Mouse (Mus musculus) T-cell, adult 2 months (primary cell): Measurements from ENCODE around the gene Gm49333.

ENCODE experiments used
- DNase-seq: peaks from one replicate; pipeline ENCODE4 v3.0.0; 2022; ENCODE audit warnings: low spot score

Gm49333 gene

DNA sequence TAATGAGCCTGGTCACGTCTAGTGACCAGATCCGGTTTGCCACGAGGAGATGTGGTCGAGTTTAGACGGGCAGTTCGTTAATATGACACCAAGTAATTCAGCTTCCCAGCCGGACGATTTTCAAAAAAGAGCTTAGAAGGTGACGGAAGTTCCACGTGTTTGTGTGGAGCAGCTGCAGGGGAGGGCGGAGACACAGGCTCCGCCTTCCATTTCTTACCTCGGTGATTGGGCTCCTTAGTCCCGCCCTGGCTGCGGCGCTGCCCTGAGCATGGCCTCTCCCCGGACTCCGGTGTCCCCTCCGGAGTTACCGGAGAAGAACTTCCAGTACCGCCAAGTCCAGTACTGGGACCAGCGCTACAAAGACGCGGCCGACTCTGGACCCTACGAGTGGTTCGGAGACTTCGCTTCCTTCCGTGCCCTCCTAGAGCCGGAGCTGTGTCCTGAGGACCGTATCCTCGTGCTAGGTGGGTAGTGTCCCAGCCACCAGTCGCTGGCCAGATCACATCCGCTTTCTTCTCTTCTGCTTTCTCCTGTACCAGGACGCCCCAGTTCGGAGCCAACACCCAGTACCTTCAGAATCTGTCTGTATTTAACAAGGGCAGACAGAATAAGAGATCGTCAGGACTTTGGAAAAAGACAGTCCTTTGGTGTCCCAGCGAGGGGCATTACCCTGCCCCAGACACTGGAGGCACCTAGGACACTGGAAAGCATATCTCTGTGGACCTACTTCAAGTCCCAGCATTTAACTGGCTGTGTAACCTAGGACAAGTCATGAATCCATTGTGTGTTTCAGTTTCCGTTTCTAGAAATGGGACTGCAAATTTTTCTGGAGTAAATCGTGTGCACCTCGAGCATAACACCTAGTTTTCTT, at the start of gene Gm49333, which contains the start of the genes Eef1akmt4 and Alg3:
Gene Gm49333 (plus strand): TSS at position 254 of the 871 bp plus-strand sequence.
Gene Eef1akmt4 (plus strand): TSS at position 237 of the 871 bp plus-strand sequence.
Gene Alg3 (minus strand): TSS at position 379 of the 871 bp plus-strand sequence.
- peak; percentile 87 for DNase-seq

DNA sequence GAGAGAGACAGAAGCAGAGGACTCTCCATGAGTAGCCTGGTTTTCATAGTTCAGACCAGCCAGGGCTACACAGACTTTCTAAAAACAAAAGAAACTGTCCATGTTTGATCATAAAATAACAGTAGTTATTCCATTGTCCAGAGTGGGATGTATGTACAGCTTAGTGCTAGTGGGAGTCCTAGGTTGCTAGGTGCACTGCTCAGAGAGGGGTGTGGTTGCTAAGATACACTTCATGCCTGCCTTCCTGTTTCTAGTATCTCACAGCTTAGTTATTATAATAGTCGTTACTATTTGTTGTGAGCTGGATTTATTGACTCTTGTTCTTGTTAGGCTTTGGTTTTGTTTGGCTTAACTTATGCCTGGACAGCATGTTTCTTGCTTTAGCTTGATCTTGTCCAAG, 46.3 kb upstream of the Gm49333 start:
- DNase-seq: no peak

DNA sequence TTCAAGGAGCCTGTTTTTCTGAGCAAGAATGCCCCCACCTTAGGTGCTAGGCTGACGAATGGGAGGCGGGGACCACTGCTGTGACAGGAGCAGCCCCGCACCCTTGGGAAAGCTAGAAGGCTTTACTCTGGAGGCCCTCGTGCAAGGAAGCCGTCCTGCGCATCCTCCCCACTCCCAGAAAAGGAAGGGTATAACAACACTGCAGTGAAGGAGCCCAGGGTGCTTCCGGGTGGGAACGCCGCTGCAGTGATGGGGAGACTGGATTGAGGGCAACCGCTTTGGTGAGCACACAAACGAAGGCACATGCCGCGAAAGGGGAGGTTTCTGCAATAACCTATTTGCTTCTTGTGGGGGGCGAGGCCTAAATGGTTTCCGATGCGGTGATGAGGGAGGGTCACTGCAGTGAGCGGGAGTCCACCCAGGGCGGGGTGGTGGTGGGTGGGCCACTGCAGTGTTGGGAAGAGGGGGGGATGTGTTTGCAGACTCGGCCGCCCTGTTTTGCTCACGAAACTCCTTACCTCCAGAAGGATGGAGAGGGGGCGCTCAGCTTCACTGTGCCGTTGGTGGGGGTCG, 22.0 kb upstream of the Gm49333 start, which contains the start of gene Vwa5b2:
Gene Vwa5b2 (plus strand): TSS at position 106 of the 573 bp plus-strand sequence.
- DNase-seq: no peak

DNA sequence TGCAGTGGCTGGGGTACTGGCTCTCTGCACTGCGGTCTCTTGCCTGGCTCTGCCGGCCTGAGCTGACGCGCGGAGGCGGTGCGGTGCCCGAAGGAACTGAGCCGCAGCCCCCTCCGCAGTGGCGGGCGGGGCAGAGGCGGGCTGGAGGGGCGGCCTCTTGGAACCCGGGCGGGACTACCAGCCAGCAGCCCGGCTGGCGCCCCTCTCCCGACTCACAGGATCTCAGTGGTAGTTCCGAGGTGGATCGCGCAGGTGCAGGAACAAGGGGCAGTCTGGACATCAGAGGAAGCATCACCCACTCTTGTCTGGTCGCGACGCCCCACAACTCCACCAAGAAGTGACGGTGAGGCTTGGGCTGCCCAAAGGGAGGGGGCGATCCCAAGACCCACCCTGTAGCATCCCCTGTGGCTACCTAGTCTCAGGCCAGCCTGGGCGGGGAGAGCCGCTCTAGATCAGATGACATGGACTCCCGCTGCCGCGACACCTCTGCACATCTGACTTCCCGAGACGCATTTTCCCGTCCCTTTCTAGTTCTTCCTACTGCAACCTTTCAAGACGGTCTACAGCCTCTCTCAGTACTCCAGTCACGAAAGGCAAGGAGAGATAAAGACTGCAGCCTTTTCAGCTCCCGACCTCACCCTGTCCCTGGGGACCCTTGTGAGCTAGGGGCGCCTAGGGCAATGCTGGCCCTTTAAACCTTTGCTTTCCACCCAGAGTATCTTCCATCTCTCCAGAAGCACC, 21.3 kb upstream of the Gm49333 start:
- DNase-seq: no peak

DNA sequence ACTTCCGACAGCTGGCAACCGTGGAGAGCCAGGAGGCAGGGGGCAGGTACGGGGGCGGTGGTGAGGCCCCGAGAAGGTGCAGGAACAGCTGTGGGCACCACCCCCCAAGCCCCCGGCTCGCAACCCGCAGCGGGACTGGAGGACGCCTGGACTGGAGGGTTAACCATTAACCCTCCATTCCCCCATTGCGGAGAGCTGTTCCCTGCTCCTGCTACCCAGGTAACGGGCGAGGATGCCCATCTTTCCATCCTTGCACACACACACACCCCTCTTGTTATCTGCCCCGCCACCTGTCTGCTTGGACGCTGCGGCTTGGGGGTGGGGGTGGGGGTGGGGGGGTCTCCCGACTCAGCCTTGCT, 20.8 kb upstream of the Gm49333 start:
- no peak for DNase-seq

DNA sequence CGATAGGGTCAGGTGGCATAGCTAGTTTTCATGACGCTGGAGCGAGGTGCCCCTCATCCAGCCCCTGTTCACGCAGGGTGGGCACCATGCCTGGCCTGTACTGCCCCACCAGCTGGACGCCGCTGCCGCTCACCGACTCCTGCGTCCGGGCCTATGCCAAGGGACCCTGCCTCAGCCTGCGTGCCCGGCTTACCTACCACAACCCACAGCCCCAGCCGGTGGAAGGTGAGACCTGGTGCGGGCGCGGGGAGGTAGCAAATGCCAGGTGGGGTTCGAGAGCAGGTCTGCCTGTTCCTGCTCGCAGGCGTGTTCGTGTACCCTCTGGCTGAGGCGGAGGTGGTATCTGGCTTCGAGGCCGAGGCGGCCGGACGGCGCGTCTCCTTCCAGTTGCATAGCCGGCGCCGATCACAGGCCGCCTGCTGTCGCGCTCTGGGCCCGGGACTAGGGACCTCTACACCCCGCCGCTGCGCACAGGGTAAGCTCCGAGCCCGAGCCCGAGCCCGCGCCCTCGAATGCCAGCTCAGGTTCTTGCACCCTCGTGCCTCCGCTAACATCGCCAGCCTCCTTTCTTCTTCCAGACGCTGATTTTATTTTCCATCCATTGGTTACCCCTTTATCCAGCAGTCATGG, 20.2 kb upstream of the Gm49333 start:
- no peak for DNase-seq

DNA sequence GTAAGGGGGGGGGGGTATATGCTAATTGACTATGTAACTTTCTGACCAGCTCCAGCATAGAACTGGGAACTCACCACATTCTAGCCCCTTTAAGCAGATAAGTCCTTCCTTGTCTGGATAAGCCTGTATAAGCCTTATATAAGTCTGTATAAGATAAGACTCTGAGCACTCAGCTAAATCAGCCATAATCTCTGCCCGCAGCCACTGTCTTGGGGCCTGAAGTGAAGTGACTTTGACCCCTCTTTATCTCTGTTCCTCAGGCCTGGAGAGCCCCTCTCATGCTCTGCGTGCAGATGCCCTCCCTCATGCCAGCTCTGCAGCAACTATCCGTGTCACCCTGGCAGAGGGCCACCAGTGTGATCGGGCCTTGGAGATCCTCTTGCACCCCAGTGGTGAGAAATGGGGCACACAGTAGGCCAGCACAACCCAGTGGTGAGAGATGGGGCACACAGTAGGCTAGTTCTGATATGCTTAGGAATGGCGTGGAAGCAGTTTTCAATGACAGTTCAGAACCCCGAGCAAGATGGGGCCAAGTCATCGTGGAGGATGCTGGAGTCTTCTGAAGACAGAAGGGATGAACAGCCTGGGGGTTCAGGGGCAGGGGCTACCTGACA, 16.2 kb upstream of the Gm49333 start:
- DNase-seq: no peak

DNA sequence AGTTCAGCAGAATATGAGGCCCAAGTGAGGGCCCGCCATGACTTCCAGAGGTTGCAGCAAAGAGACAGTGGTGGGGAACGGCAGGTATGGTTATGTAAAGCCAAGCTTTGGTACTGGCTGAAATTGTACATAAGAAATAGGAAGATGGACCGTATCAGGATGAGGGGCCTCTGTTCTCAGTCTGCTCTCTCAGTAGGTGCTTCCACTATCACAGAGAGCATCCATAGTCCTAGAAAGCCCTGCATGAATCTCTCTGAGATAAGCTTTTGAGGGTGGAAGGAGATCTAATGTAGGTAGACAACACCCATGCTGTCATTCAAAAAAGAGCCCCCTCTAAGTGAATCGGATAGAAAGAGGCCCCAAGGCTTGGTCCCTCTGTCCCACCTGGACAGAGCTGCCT, 15.7 kb upstream of the Gm49333 start:
- DNase-seq: no peak

DNA sequence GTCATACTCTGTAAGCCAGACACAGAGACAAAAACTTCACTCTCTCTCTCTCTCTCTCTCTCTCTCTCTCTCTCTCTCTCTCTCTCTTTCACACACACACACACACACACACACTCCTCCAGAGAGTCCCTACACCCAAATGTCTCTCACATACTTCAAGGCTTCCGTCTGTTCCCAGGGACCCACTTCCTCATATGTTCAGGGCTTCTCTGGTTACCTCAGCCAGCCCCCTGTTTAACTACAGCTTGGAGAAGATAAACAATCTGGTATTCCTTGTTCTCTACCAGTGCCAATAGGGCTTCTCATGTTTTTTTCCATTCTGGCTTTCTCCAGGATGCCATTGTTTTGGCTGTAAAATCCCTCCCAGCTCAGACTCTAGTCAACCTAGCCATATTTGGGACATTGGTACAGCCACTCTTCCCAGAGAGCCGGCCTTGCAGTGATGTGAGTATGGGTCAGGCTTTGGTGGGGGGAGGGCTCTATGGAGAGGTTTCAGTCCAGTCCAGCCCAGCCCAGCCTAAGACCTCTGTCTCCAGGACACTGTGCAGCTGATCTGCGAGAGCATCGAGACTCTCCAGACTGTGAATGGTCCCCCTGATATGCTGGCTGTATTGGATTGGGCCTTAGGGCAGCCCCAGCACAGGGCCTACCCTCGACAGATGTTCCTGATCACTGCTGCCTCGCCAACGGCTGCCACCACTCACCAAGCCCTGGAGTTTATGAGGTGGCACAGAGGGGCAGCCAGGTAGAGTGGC, 14.5 kb upstream of the Gm49333 start:
- no peak for DNase-seq

DNA sequence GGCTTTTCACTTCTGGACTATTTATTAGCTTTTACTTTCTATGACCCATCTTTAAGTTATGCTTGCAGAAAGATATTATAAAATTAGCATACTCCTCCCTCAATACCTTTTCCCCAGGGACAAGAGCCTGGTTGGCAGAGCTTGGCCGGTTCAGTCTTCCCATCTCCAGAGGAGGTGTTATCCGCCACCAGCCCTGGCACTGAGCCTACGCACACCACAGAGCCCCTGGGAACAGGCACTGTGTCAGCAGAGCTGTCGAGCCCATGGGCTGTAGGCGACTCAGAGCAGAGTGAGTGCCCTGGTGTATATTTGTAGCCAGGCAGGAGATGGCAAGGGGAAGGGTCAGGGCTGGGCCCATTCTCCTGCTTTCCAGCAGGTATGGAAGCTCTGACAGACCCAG, 10.9 kb upstream of the Gm49333 start:
- DNase-seq: no peak

DNA sequence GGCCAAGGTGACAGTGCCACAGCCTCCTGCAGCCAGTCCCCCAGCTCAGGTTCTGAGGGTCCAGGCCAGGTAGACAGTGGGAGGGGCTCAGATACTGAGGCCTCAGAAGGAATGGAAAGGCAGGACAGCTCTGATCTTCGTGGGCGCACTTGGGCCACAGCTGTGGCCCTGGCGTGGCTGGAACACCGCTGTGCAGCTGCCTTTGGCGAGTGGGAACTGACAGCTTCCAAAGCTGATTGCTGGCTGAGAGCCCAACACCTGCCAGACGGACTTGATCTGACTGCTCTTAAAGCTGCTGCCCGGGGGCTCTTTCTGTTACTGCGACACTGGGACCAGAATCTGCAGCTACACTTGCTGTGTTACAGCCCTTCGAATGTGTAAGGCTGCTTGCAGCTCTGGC, 6.7 kb upstream of the Gm49333 start:
- no peak for DNase-seq

DNA sequence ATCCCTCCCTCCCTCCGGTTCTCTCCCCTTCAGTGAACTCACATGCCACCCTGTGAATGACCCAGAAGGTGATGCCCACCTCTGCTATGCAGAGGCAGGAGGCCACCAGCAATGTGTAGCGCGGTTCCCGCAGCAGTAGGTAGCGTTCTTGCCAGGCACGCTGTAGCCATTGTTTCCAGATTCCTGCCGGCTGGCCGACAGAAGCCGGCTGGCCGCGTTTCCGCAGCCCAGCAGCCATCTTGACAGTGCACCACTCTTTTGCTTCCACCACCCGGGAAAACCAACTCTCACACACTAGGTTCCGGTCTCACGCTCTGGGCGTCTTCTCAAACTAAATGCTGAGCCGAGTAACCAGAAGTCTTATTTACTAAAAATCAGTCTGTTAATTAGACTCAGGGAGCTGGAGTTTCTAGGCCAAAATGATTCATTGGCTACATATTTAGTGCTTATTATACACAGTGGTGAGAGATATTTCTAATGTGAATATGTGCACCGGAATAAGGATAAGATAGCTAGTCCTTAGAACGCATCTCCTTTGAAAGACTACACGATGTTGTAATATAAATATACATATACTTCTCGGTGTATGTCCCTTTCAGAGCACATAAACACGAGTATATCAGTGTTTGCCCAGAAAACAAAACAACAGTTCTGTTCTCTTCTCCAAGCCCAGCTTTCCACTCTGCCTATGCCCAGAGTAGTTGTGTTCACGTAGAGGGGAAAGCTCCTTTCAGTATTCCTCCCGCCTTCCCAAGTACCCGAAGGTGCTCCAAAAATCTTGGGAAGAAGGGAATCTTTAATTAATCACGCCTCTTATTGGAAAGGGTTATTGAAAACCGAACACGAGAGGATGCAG, 681 bp upstream of the Gm49333 start:
- peak; percentile 81 for DNase-seq

DNA sequence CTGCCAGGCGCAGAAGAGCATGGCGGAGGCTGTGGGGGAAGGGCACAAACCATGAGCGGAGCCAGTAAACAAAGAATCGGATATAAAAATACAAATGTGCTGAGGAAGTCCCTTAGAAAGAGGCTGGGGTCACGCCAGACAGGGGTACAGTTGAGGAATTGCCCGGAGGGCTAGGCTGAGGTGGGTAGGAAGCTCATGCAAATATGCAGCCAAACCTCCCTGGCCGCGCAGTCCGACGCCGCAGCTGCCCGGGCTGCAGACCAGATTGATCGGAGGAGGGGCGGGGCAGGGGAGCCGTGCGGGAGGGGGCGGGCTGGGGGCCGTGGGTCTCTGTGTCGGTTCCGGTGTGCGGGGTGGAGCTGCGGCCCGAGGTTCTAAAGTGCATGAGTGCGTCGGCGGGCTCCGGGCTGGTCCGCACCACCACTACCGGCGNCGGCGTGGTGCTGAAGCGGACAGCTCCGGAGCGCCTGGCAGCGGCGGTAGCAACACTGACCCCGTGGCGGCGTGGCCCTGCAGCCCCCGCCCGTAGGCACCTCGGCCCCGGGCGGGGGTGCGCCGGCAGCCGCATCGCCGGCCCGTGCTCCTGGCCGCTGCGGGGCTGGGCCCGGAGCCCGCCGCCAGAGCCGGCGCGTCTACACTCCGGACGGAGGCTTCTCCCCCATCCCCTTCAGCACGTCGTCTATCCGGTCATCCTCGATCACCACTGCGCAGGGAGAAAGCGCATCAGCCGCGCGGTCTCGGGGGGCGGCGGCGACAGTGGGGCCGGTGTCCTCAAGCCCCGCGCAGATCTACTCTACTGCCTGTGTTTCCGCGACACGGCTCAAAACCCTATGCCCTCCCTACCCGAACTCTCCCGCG, 8.4 kb downstream of the Gm49333 start:
- no peak for DNase-seq

DNA sequence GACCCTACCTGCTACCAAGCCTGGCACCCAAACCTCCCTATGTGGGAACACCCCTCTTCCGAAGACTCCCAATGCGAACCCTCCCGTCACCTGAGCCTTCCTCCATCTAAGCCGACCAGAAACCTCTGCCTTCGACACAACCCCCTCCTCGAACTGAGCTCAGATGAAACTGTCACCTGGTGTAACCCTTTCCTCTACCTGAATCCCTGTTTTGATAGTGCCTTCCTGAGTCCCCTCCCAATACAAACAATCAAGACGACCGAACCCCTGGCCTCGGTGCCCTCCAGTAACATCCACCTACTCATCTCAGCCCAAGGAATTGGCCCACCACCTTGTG, 9.0 kb downstream of the Gm49333 start:
- DNase-seq: peak; percentile 4

DNA sequence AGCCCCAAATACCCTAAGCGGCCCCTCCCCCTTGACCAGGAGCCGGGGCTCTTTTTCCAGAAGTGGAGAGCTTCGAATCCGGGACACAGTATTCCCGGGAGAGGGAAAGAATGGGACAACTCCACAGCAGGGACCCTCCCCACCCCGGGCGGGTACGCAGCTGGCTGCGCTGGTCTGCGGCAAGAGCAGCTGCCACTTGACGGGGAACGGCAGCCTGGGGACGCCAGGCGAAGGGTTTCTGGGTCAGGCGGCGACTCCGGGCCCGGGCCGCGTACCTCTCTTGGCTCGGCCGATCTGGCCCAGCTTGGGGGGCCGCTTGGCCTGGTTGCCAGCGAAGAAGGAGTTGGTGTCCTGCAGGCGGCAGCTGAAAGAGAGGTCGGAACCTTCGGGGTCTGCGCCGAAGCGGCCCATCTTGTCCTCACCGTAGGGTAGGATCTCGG, 9.4 kb downstream of the Gm49333 start:
- no peak for DNase-seq

DNA sequence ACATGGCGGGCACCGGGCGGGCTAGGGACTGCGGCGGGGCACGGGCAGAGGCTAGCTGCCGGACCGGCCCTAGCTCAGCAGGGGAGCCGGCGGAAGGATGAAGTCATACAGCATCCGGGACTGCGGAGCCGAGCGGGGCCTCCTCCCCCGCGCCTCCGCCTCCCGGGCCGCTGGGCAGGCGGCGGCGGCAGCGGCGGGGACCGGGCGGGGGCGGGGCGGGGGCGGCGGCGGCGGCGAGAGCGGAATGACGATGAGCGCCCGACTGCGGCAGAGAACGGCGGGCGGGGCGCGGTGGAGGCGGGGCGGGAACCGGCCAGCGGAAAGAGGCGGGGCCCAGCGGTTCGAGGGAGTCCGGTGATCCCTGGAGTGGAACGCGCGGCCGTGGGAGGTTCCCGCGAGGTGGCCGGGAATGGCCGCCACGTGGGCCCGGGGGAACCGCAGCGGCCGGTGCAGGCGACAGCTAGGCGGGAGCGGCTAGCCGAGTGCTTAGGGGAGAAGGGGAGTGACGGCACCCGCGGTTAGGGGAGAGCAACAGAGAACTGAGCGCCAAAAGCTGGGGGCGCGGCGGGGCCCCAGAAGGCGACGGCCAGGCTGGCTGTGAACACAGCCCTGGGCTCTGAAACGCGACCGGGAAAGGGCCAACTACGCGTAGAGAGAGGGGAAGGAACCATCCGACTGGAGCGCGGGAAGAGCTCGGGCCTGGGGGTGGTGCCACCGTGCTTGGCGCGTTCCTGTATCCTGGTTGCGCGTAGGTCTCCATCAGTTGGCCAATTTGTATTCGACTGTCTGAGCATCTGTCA, 10.0 kb downstream of the Gm49333 start, which contains the start of gene Camk2n2:
Gene Camk2n2 (minus strand): TSS at position 97 of the 800 bp plus-strand sequence.
- peak; percentile 9 for DNase-seq

DNA sequence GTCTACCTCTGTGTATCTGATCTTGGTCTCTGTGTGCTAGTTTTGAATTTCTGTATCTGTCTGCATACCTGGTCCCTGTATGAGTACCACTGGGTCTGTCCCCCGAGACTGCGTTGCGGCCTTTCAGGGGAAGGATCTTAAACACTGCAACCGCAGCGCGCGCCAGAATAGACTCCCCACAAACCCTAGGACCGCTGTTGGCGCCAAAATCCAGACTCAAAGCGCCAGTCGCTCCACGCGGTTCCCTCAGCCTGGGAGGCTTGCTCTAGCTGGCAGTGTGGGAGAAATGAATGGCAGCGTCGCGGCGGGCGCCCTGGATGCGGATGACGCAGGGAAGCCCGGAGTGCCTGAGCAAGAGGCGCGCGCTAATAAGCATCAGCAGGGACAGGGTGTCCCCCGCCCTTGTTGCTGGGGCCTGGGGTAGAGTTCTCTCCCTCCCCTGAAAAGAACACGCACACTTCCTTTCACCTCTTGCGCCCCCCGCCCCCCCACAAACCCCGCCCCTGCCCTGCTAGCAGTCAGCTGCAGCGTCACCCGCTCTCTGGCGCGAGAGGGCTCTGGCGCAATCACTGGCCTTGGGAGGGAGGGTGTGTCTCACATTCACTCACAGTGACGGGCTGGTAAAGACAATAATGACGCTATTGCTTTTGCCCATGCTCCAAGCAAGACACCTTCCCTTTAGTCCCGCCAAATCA, 10.7 kb downstream of the Gm49333 start:
- peak; percentile 19 for DNase-seq

DNA sequence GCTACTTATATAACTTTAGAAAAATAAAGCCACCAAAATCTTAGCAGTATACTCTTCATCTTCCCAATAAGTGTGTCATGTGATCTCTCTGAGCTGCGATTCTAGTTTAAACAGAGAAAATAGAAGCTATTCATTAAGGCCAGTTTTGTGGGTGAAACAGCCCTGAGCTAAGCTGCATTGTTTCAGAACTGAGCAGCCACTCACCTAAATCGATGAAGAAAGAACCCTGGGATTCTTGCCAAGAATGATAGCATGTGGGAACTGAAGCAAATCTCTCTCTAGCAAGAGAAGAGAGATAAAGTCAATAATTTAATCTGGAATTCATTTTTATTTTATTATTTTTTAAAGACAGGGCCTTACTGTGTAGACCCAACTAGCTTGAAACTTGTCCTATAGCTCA, 11.8 kb downstream of the Gm49333 start:
- DNase-seq: no peak
